Mouse (Mus musculus) hindbrain, postnatal 0 days (tissue): ENCODE results near the gene Selenos. TPM values are rescaled to one million over a fixed set of nuclear protein-coding genes. Genes with fewer than 3 reads are reported as not detected.

ENCODE experiments used
- ATAC-seq: fragments of 200-750 bp; cut with Nextera tagmentation; 2 replicates; pipeline ENCODE4 v1.8.0; 2017; ENCODE audit warnings: mild to moderate bottlenecking, moderate TSS enrichment, moderate library complexity
- DNase-seq: peaks from one replicate; pipeline ENCODE4 v3.0.0-alpha.2; 2015; ENCODE audit warnings: low spot score
- H3K27ac ChIP-seq: fragments of 300-500 bp; sonication (generic); 2 replicates; pipeline ENCODE4 v1.5.1; 2014; ENCODE audit warnings: mild to moderate bottlenecking
- H3K27me3 ChIP-seq: fragments of 300-500 bp; sonication (generic); 2 replicates; pipeline ENCODE4 v1.6.1; 2014; ENCODE audit warnings: low read length, mixed read lengths; ENCODE audit not compliant: insufficient read depth
- H3K36me3 ChIP-seq: fragments of 300-500 bp; sonication (generic); 2 replicates; pipeline ENCODE4 v1.6.1; 2014; ENCODE audit warnings: low read length, mixed read lengths; ENCODE audit not compliant: insufficient read depth
- H3K4me1 ChIP-seq: fragments of 300-500 bp; sonication (generic); 2 replicates; pipeline ENCODE4 v1.6.1; 2014; ENCODE audit warnings: antibody characterized with exemption, low read length, mixed read lengths; ENCODE audit not compliant: insufficient read depth
- H3K4me2 ChIP-seq: fragments of 300-500 bp; sonication (generic); 2 replicates; pipeline ENCODE4 v1.6.1; 2014; ENCODE audit warnings: low read depth, mild to moderate bottlenecking, low read length, moderate library complexity, mixed read lengths
- H3K4me3 ChIP-seq: fragments of 300-500 bp; sonication (generic); 2 replicates; pipeline ENCODE4 v1.5.1; 2014; ENCODE audit warnings: low read length
- H3K9ac ChIP-seq: fragments of 300-500 bp; sonication (generic); replicated peaks from 2 replicates; pipeline ENCODE4 v1.6.1; 2014; ENCODE audit warnings: mild to moderate bottlenecking, low read length, moderate library complexity, mixed read lengths
- H3K9me3 ChIP-seq: fragments of 300-500 bp; sonication (generic); 2 replicates; pipeline ENCODE4 v1.6.1; 2016; ENCODE audit warnings: low read length, mixed read lengths
- CTCF ChIP-seq: IDR thresholded peaks from 2 replicates; pipeline ENCODE4 v1.5.1; 2016; ENCODE audit warnings: antibody characterized with exemption, control low read depth, low read depth
- WGBS: fragments of 180-500 bp; shearing (Covaris S2); extraction: QIAGEN DNeasy Blood & Tissue Kit; methylation state at CpG from one replicate; pipeline ENCODE4 v1.1.7; 2014; 5-methylcytosine and 5-hydroxymethylcytosine counted together
- polyA plus RNA-seq: library from polyadenylated mRNA; unstranded; fragments of >200 nt; fragmentation: Nextera tagmentation; extraction: Ambion mirVana; gene quantifications from 2 replicates; pipeline ENCODE4 v1.2.1, GENCODE M21; 2015
- total RNA-seq: library from RNA; depleted of rRNA; stranded (reverse); fragments of >200 nt; gene quantifications from 2 replicates; pipeline ENCODE4 v1.2.3, GENCODE M21; 2014

Selenos gene
- total and polyA plus RNA-seq, 2 experiments from 2014 or later = 30.4 to 115 TPM

- H3K9ac ChIP-seq = no peak overlapping the region
- 86% methylated on average over 7 of the region's 7 CpGs for WGBS
- DNase-seq = no peak
Measured at GRCm38 (mm10) chr7:66098803-66099202, 19.4 kb downstream of the Selenos start.

GRCm38 (mm10) chr7:66101866-66102265 is 22.4 kb downstream of the Selenos start:
- no peak overlapping the region for H3K4me3 ChIP-seq
- peak; percentile 76 for TF ChIP-seq CTCF
- H3K27ac ChIP-seq = no peak overlapping the region
- no peaks in the 10 kb centered on the region for H3K4me1 ChIP-seq
- H3K9ac ChIP-seq = no peak overlapping the region
- ATAC-seq (no peak), DNase-seq (peak; percentile 79)
- H3K4me2 ChIP-seq = no peak overlapping the region
- no peaks in the 10 kb centered on the region; the same call in 1 of the 2 replicates for H3K27me3 ChIP-seq
- no peaks in the 10 kb centered on the region for H3K36me3 ChIP-seq
- no peaks in the 10 kb centered on the region for H3K9me3 ChIP-seq
- WGBS = 2% methylated on average over 4 of the region's 4 CpGs

More at GRCm38 (mm10) chr7:66098803-66099202, 19.4 kb downstream of the Selenos start:
- Histone ChIP-seq H3K9me3 (no peaks in the 10 kb centered on the region), H3K4me1 (no peaks in the 10 kb centered on the region), H3K36me3 (no peaks in the 10 kb centered on the region), H3K27ac (no peak overlapping the region), H3K4me2 (no peak overlapping the region), H3K4me3 (no peak overlapping the region), H3K27me3 (no peaks in the 10 kb centered on the region)
- no peak for TF ChIP-seq CTCF
- ATAC-seq = no peak

DNA sequence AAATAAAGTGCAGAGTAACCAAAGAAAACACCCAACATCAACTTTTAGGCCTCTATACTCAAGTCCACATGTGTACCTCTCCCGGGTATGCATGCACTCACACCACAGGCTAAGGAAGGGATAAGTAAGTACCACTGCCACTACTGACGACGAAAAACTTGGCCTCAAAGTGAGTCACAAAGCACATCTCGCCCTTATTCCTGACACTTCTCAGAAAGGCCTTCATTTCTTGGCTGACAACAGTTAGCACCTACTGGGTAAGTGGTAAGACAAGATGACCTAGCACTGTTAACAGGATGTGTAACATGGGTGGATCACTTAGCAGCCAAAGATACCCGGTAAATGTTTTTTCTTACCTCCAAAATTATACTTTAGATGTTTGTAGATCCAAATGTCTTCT is 25.1 kb downstream of the Selenos start:
- no peak overlapping the region for H3K4me3 ChIP-seq
- no peaks in the 10 kb centered on the region for H3K4me1 ChIP-seq
- no peak overlapping the region for H3K9ac ChIP-seq
- H3K36me3 ChIP-seq = no peaks in the 10 kb centered on the region
- TF ChIP-seq CTCF = no peak
- ATAC-seq (no peak), DNase-seq (no peak)
- no peak overlapping the region for H3K4me2 ChIP-seq
- H3K27ac ChIP-seq = no peak overlapping the region
- H3K9me3 ChIP-seq = no peaks in the 10 kb centered on the region
- WGBS = 86% methylated on average over 5 of the region's 5 CpGs
- no peaks in the 10 kb centered on the region; the same call in 1 of the 2 replicates for H3K27me3 ChIP-seq

DNA sequence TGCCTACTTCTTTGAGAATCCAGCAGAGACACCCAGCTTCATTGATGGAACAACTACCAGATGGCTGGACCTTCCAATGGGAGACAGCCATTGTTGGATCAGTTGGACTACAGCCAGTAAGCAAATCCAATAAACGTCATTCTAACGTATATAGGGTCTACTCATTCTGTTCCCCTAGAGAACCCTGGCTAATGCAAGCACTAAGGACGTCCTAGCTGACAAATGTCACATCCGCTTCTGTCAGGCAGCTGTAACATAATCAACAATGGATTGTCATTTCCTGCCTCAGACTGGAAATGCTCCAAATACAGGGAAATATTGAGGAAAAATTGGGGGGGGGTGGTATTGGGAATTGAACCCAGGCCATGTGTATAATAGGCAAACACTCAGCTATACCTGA is 26.3 kb downstream of the Selenos start:
- H3K4me2 ChIP-seq = no peak overlapping the region
- H3K36me3 ChIP-seq = no peaks in the 10 kb centered on the region
- H3K27me3 ChIP-seq = no peaks in the 10 kb centered on the region; the same call in 1 of the 2 replicates
- H3K4me1 ChIP-seq = no peaks in the 10 kb centered on the region
- no peak overlapping the region for H3K27ac ChIP-seq
- no peak overlapping the region for H3K4me3 ChIP-seq
- no peak for DNase-seq
- 55% methylated on average over 4 of the region's 4 CpGs for WGBS
- H3K9ac ChIP-seq = no peak overlapping the region
- TF ChIP-seq CTCF = no peak
- H3K9me3 ChIP-seq = no peaks in the 10 kb centered on the region
- no peak for ATAC-seq

DNA sequence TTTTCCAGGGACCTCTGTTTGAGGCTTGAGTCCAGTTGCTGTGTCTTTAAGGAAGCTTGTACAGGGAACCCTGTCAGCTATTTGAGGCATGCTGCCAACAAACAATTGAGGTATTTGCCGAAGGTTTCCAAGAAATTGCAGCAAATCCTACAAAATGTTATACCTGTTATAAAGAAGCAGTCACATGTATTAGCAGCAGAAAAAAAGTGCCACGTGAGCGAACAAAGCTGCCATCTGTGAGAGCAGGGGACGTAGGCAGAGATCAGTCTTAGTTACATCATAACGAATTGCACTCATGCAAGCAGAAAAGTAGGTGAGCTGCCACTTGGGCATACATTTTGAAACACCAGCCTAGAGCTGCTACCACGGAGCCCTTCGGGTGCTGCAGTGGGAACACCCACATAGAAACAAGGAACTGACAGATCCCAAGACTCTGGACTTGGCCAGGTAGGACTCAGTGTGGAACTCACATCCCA is 27.2 kb downstream of the Selenos start:
- Histone ChIP-seq H3K9me3 (no peaks in the 10 kb centered on the region), H3K4me2 (no peak overlapping the region), H3K36me3 (no peaks in the 10 kb centered on the region), H3K4me1 (peaks cover 4% of the 10 kb centered on the region; the same call in 1 of the 2 replicates), H3K9ac (no peak overlapping the region), H3K27me3 (no peaks in the 10 kb centered on the region; the same call in 1 of the 2 replicates), H3K27ac (no peak overlapping the region), H3K4me3 (no peak overlapping the region)
- 58% methylated on average over 7 of the region's 7 CpGs for WGBS
- ATAC-seq (no peak), DNase-seq (no peak)
- TF ChIP-seq CTCF = no peak

DNA sequence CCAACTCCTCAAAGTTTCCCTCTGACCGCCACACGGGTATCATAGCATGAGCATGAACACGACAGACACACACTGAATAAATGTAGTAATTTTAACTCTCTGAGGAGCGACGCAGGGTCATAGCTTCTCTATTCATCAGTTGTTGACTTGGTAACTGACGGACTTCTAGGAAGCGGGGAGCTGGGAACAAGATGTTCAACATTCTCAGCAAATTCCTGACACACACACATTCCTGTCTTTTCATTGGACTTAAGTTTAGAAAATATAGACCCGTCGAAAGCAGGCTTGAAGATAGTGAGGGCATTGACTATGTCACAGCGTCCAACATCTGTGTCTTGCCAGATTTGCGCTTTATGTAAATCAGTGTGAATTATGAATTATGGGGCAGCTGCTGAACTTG is 27.8 kb downstream of the Selenos start:
- Histone ChIP-seq H3K27me3 (no peaks in the 10 kb centered on the region; the same call in 1 of the 2 replicates), H3K4me3 (no peak overlapping the region), H3K4me2 (no peak overlapping the region), H3K9ac (no peak overlapping the region), H3K4me1 (peaks cover 4% of the 10 kb centered on the region; the same call in 1 of the 2 replicates), H3K9me3 (no peaks in the 10 kb centered on the region), H3K27ac (no peak overlapping the region), H3K36me3 (no peaks in the 10 kb centered on the region)
- 78% methylated on average over 11 of the region's 11 CpGs for WGBS
- TF ChIP-seq CTCF = no peak
- DNase-seq (no peak), ATAC-seq (no peak)

DNA sequence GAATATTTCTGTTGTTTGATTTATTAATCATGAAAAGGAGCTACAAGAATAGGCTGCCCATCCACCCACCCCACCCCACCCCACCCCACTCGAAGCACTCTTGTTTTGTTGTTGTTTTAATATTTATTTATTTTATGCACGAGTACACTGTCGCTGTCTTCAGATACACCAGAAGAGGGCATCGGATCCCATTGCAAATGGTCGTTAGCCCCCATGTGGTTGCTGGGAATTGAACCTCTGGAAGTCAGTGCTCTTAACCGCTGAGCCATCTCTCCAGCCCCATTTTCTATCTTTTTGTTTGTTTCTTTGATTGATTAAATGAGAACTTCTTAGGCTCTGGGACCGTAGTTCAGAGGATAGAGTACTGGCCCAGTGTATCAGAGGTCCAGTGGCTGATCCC is 28.5 kb downstream of the Selenos start:
- 9% methylated on average over 7 of the region's 7 CpGs for WGBS
- Histone ChIP-seq H3K27ac (no peak overlapping the region), H3K9me3 (no peaks in the 10 kb centered on the region), H3K9ac (no peak overlapping the region), H3K4me2 (no peak overlapping the region), H3K4me3 (no peak overlapping the region), H3K27me3 (no peaks in the 10 kb centered on the region; the same call in 1 of the 2 replicates), H3K4me1 (peaks cover 4% of the 10 kb centered on the region), H3K36me3 (no peaks in the 10 kb centered on the region)
- DNase-seq (peak; percentile 60), ATAC-seq (no peak)
- peak; percentile 66 for TF ChIP-seq CTCF
